Mouse (Mus musculus) neural tube, embryonic 11.5 days (tissue): ENCODE results near the gene Olfr316. TPM values are rescaled to one million over a fixed set of nuclear protein-coding genes. Genes with fewer than 3 reads are reported as not detected.
A peak's percentile ranks its signal among the peaks of the same experiment; 100 is the strongest.

ENCODE experiments used
- ATAC-seq: fragments of 200-750 bp; cut with Nextera tagmentation; 2 replicates; pipeline ENCODE4 v1.8.0; 2017; ENCODE audit warnings: moderate number of reproducible peaks, mild to moderate bottlenecking, moderate TSS enrichment, moderate library complexity; ENCODE audit not compliant: insufficient read depth, low FRiP score, low TSS enrichment
- DNase-seq: peaks from one replicate; pipeline ENCODE4 v3.0.0-alpha.2; 2015; ENCODE audit warnings: low spot score
- H3K27ac ChIP-seq: fragments of 300-500 bp; sonication (generic); 2 replicates; pipeline ENCODE4 v1.5.1; 2014; ENCODE audit warnings: low read depth, mild to moderate bottlenecking, low read length
- H3K27me3 ChIP-seq: fragments of 300-500 bp; sonication (generic); 2 replicates; pipeline ENCODE4 v1.6.1; 2014; ENCODE audit warnings: mild to moderate bottlenecking, low read length, mixed read lengths; ENCODE audit not compliant: control insufficient read depth, insufficient read depth
- H3K36me3 ChIP-seq: fragments of 300-500 bp; sonication (generic); 2 replicates; pipeline ENCODE4 v1.6.1; 2014; ENCODE audit warnings: mild to moderate bottlenecking, low read length, moderate library complexity, mixed read lengths; ENCODE audit not compliant: control insufficient read depth, insufficient read depth
- H3K4me1 ChIP-seq: fragments of 300-500 bp; sonication (generic); 2 replicates; pipeline ENCODE4 v1.6.1; 2014; ENCODE audit warnings: low read length, mixed read lengths; ENCODE audit not compliant: control insufficient read depth, insufficient read depth
- H3K4me2 ChIP-seq: fragments of 300-500 bp; sonication (generic); 2 replicates; pipeline ENCODE4 v1.6.1; 2014; ENCODE audit warnings: low read depth, mild to moderate bottlenecking, moderate library complexity
- H3K4me3 ChIP-seq: fragments of 300-500 bp; sonication (generic); 2 replicates; pipeline ENCODE4 v1.5.1; 2014; ENCODE audit warnings: low read depth, low read length
- H3K9ac ChIP-seq: fragments of 300-500 bp; sonication (generic); 2 replicates; pipeline ENCODE4 v1.6.1; 2014; ENCODE audit warnings: mild to moderate bottlenecking, low read length
- H3K9me3 ChIP-seq: fragments of 300-500 bp; sonication (generic); 2 replicates; pipeline ENCODE4 v1.6.1; 2016; ENCODE audit warnings: low read length; ENCODE audit not compliant: control insufficient read depth
- WGBS: fragments of 180-500 bp; shearing (Covaris S2); extraction: QIAGEN DNeasy Blood & Tissue Kit; methylation state at CpG from one replicate; pipeline ENCODE4 v1.1.7; 2014; 5-methylcytosine and 5-hydroxymethylcytosine counted together
- polyA plus RNA-seq: library from polyadenylated mRNA; unstranded; fragments of >200 nt; fragmentation: Nextera tagmentation; extraction: Ambion mirVana; gene quantifications from 2 replicates; pipeline ENCODE4 v1.2.1, GENCODE M21; 2014

The Olfr316 gene
- polyA plus RNA-seq, 1 experiment from 2014 or later, result not detected

GRCm38 (mm10) chr11:58796850-58797249 is 44.3 kb downstream of the Olfr316 start:
- WGBS, result 83% methylated on average over 7 of the region's 7 CpGs
- no peak overlapping the region for H3K4me2 ChIP-seq
- no peaks in the 10 kb centered on the region for H3K27me3 ChIP-seq
- no peak overlapping the region for H3K9ac ChIP-seq
- no peak overlapping the region for H3K27ac ChIP-seq
- no peak for DNase-seq
- H3K4me1 ChIP-seq, result peaks cover 5% of the 10 kb centered on the region; the same call in 1 of the 2 replicates
- H3K4me3 ChIP-seq, result no peak overlapping the region
- ATAC-seq, result no peak
- H3K36me3 ChIP-seq, result no peaks in the 10 kb centered on the region
- no peaks in the 10 kb centered on the region for H3K9me3 ChIP-seq

- Histone ChIP-seq H3K9ac (no peak overlapping the region), H3K4me1 (peaks cover 10% of the 10 kb centered on the region; the same call in 1 of the 2 replicates), H3K4me3 (no peak overlapping the region), H3K27me3 (no peaks in the 10 kb centered on the region), H3K36me3 (no peaks in the 10 kb centered on the region), H3K27ac (no peak overlapping the region), H3K9me3 (no peaks in the 10 kb centered on the region), H3K4me2 (no peak overlapping the region)
- DNase-seq, result no peak
- WGBS, result 75% methylated on average over 5 of the region's 5 CpGs
- no peak for ATAC-seq
Observed at GRCm38 (mm10) chr11:58799747-58800146, 47.2 kb downstream of the Olfr316 start.

- Histone ChIP-seq H3K9ac (0 out of 2 replicates have a peak within 1 kb of the TSS, but pooled peaks have one; percentile 11), H3K27ac (no peak within 1 kb of the TSS), H3K27me3 (no peaks in the 10 kb centered on the region), H3K4me3 (no peak within 1 kb of the TSS), H3K4me1 (peaks cover 10% of the 10 kb centered on the region; the same call in 1 of the 2 replicates), H3K9me3 (no peaks in the 10 kb centered on the region), H3K36me3 (no peaks in the 10 kb centered on the region), H3K4me2 (peak within 1 kb of the TSS; percentile 22)
- peak; percentile 55; the same call in 1 of the 2 replicates for ATAC-seq
- peak; percentile 46 for DNase-seq
- WGBS, result 42% methylated on average over 14 of the region's 14 CpGs
Observed at GRCm38 (mm10) chr11:58801558-58802228, 49.2 kb downstream of the Olfr316 start, which contains the start of gene Fam183b. Gene Fam183b (minus strand): TSS chr11:58801960.

- H3K4me3 ChIP-seq, result no peak overlapping the region
- no peak for DNase-seq
- no peaks in the 10 kb centered on the region for H3K9me3 ChIP-seq
- no peak overlapping the region for H3K4me2 ChIP-seq
- no peaks in the 10 kb centered on the region for H3K27me3 ChIP-seq
- H3K27ac ChIP-seq, result no peak overlapping the region
- 72% methylated on average over 4 of the region's 4 CpGs for WGBS
- H3K9ac ChIP-seq, result no peak overlapping the region
- no peak for ATAC-seq
- no peaks in the 10 kb centered on the region for H3K36me3 ChIP-seq
- peaks cover 10% of the 10 kb centered on the region; the same call in 1 of the 2 replicates for H3K4me1 ChIP-seq
Observed at GRCm38 (mm10) chr11:58803871-58804270, 51.3 kb downstream of the Olfr316 start.

GRCm38 (mm10) chr11:58804393-58804792 is 51.9 kb downstream of the Olfr316 start:
- H3K36me3 ChIP-seq, result no peaks in the 10 kb centered on the region
- H3K27ac ChIP-seq, result no peak overlapping the region
- no peaks in the 10 kb centered on the region for H3K9me3 ChIP-seq
- no peak overlapping the region for H3K4me2 ChIP-seq
- H3K9ac ChIP-seq, result no peak overlapping the region
- ATAC-seq, result no peak
- H3K27me3 ChIP-seq, result no peaks in the 10 kb centered on the region
- 81% methylated on average over 2 of the region's 2 CpGs for WGBS
- DNase-seq, result no peak
- H3K4me1 ChIP-seq, result peaks cover 10% of the 10 kb centered on the region; the same call in 1 of the 2 replicates
- H3K4me3 ChIP-seq, result no peak overlapping the region

Other genes starting within 250 kb of the Olfr316 start
- not detected in 2 replicates for gene Olfr330, start 217.9 kb upstream of the Olfr316 start, polyA plus RNA-seq
- not detected in 2 replicates for gene Olfr329-ps, start 206.3 kb upstream of the Olfr316 start, polyA plus RNA-seq
- gene Olfr328, start 197.1 kb upstream of the Olfr316 start, polyA plus RNA-seq, result not detected in 2 replicates
- not detected in 2 replicates for gene Olfr224, start 182.2 kb upstream of the Olfr316 start, polyA plus RNA-seq
- gene Olfr325, start 175.0 kb upstream of the Olfr316 start, polyA plus RNA-seq, result not detected in 2 replicates
- not detected in 2 replicates for gene Olfr324, start 157.6 kb upstream of the Olfr316 start, polyA plus RNA-seq
- not detected in 2 replicates for gene 2210407C18Rik, start 136.7 kb upstream of the Olfr316 start, polyA plus RNA-seq
- gene Olfr323, start 122.2 kb upstream of the Olfr316 start, polyA plus RNA-seq, result not detected in 2 replicates
- gene Trim58, start 112.3 kb upstream of the Olfr316 start, polyA plus RNA-seq, result 0.31 and 0.39 TPM in 2 replicates
- not detected in 2 replicates for gene Olfr322, start 94.0 kb upstream of the Olfr316 start, polyA plus RNA-seq
- gene Olfr320, start 71.6 kb upstream of the Olfr316 start, polyA plus RNA-seq, result not detected in 2 replicates
- not detected in 2 replicates for gene Olfr319, start 53.6 kb upstream of the Olfr316 start, polyA plus RNA-seq
- not detected in 2 replicates for gene Olfr318, start 28.7 kb upstream of the Olfr316 start, polyA plus RNA-seq
- gene Olfr317, start 13.5 kb upstream of the Olfr316 start, polyA plus RNA-seq, result not detected in 2 replicates
- not detected in 2 replicates for gene Olfr315, start 20.5 kb downstream of the Olfr316 start, polyA plus RNA-seq
- not detected in 2 replicates for gene Olfr314, start 30.2 kb downstream of the Olfr316 start, polyA plus RNA-seq
- 6.3 and 6.8 TPM in 2 replicates for gene Fam183b, start 49.2 kb downstream of the Olfr316 start, polyA plus RNA-seq
- gene Olfr313, start 62.3 kb downstream of the Olfr316 start, polyA plus RNA-seq, result not detected in 2 replicates
- not detected in 2 replicates for gene Olfr312, start 76.5 kb downstream of the Olfr316 start, polyA plus RNA-seq
- gene Olfr311, start 86.5 kb downstream of the Olfr316 start, polyA plus RNA-seq, result not detected in 2 replicates
- gene Gm12258, start 94.4 kb downstream of the Olfr316 start, polyA plus RNA-seq, result 16.0 and 19.9 TPM in 2 replicates
- gene 2810021J22Rik, start 114.5 kb downstream of the Olfr316 start, polyA plus RNA-seq, result 11.0 and 13.0 TPM in 2 replicates
- 6.1 and 7.2 TPM in 2 replicates for gene Zfp39, start 151.5 kb downstream of the Olfr316 start, polyA plus RNA-seq
- gene Btnl10, start 165.2 kb downstream of the Olfr316 start, polyA plus RNA-seq, result not detected in 2 replicates
- gene Rnf187, start 186.2 kb downstream of the Olfr316 start, polyA plus RNA-seq, result 460 and 493 TPM in 2 replicates
- 75.5 and 84.8 TPM in 2 replicates for gene Hist3h2ba, start 196.2 kb downstream of the Olfr316 start, polyA plus RNA-seq
- gene Hist3h2a, start 202.0 kb downstream of the Olfr316 start, polyA plus RNA-seq, result 56.3 and 61.4 TPM in 2 replicates
- 0.74 and 0.88 TPM in 2 replicates for gene Trim17, start 202.0 kb downstream of the Olfr316 start, polyA plus RNA-seq
- 19.5 and 20.8 TPM in 2 replicates for gene Trim11, start 225.4 kb downstream of the Olfr316 start, polyA plus RNA-seq